Mouse (Mus musculus): Measurements from ENCODE around the gene Acvr1. TPM values are rescaled to one million over a fixed set of nuclear protein-coding genes. Genes with fewer than 3 reads are reported as not detected.

The Acvr1 gene
- polyA plus RNA-seq, 1 experiment from 2014 or later = 5.5 TPM

DNA sequence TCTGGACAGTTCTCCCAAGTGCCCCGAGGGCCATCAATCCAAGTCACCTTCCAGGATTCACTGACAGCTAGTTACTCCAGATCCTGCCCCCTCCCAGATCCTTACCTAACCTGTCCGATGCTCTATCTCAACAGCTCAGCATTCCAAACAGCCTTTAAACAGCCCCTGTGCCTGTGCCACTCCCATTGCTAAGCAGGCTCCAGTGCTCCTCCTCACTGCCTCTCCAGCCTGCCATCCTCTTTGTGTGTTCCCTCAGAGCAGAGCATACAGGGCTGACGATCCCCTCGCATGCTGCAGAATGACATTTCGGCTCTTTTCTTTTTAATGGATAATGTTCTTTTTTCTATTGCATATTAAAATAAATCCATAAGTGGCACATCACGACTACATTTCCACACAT, 17.0 kb downstream of the Acvr1 start:
- no peak for TF ChIP-seq CTCF (IDR thresholded peaks at IDR 0.05; ENCODE audit: low read depth)
- no peaks in the 10 kb centered on the region for H3K36me3 ChIP-seq (ENCODE audit: insufficient read depth, low read length)
- ATAC-seq (replicated peaks; ENCODE audit: low FRiP score, low read depth) (no peak), DNase-seq (ENCODE audit: low spot score) (no peak)
- H3K9me3 ChIP-seq (replicated peaks; ENCODE audit: low read length) = no peaks in the 10 kb centered on the region
- no peak overlapping the region for H3K27ac ChIP-seq
- no peak overlapping the region for H3K9ac ChIP-seq (ENCODE audit: low read depth, low read length)
- H3K4me1 ChIP-seq (replicated peaks; ENCODE audit: insufficient read depth, low read length) = peaks cover 14% of the 10 kb centered on the region
- 59% methylated on average over 6 of the region's 6 CpGs for WGBS
- no peak overlapping the region for H3K4me3 ChIP-seq (replicated peaks; ENCODE audit: low read depth, low read length)
- H3K27me3 ChIP-seq (ENCODE audit: insufficient read depth, low read length) = no peaks in the 10 kb centered on the region
- no peak overlapping the region for H3K4me2 ChIP-seq (ENCODE audit: low read length)

DNA sequence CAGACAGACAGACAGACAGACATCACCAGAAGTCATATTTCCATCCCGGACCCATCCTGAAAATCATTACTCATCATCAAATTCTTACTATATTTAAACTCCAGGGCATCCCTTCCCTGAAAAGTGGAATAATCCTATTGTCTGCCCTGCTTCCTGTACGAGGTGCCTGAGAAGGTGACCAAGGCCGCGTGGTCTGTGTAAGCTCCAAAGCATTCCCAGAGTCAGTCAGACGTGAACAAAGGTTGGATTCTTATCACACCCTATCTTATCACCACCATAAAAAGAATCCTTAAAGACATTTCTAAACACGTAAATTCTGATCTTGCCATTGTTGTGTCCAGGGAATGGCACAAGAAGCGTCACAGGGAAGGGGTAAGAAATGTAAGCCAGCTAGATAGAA, 18.0 kb downstream of the Acvr1 start:
- no peak overlapping the region for H3K4me3 ChIP-seq (replicated peaks; ENCODE audit: low read depth, low read length)
- no peaks in the 10 kb centered on the region for H3K27me3 ChIP-seq (ENCODE audit: insufficient read depth, low read length)
- WGBS = 47% methylated on average over 7 of the region's 7 CpGs
- ATAC-seq (replicated peaks; ENCODE audit: low FRiP score, low read depth) = no peak
- H3K4me2 ChIP-seq (ENCODE audit: low read length) = no peak overlapping the region
- H3K9me3 ChIP-seq (replicated peaks; ENCODE audit: low read length) = no peaks in the 10 kb centered on the region
- no peaks in the 10 kb centered on the region for H3K36me3 ChIP-seq (ENCODE audit: insufficient read depth, low read length)
- H3K9ac ChIP-seq (ENCODE audit: low read depth, low read length) = no peak overlapping the region
- H3K27ac ChIP-seq = no peak overlapping the region
- DNase-seq (ENCODE audit: low spot score) = no peak
- no peak for TF ChIP-seq CTCF (IDR thresholded peaks at IDR 0.05; ENCODE audit: low read depth)
- H3K4me1 ChIP-seq (replicated peaks; ENCODE audit: insufficient read depth, low read length) = peaks cover 14% of the 10 kb centered on the region

- Histone ChIP-seq H3K9me3 (replicated peaks; ENCODE audit: low read length) (no peaks in the 10 kb centered on the region), H3K4me1 (replicated peaks; ENCODE audit: insufficient read depth, low read length) (peaks cover 3% of the 10 kb centered on the region; the same call in 1 of the 2 replicates), H3K4me2 (ENCODE audit: low read length) (no peak overlapping the region), H3K9ac (ENCODE audit: low read depth, low read length) (no peak overlapping the region), H3K36me3 (ENCODE audit: insufficient read depth, low read length) (no peaks in the 10 kb centered on the region), H3K27ac (no peak overlapping the region), H3K27me3 (ENCODE audit: insufficient read depth, low read length) (no peaks in the 10 kb centered on the region), H3K4me3 (replicated peaks; ENCODE audit: low read depth, low read length) (no peak overlapping the region)
- DNase-seq (ENCODE audit: low spot score) (no peak), ATAC-seq (replicated peaks; ENCODE audit: low FRiP score, low read depth) (no peak)
- no peak for TF ChIP-seq CTCF (IDR thresholded peaks at IDR 0.05; ENCODE audit: low read depth)
- 73% methylated on average over 7 of the region's 7 CpGs for WGBS
Observed at GRCm38 (mm10) chr2:58546264-58546663, 20.7 kb downstream of the Acvr1 start.

GRCm38 (mm10) chr2:58544368-58544767, 22.6 kb downstream of the Acvr1 start:
- no peak for TF ChIP-seq CTCF (IDR thresholded peaks at IDR 0.05; ENCODE audit: low read depth)
- ATAC-seq (replicated peaks; ENCODE audit: low FRiP score, low read depth) (no peak), DNase-seq (ENCODE audit: low spot score) (no peak)
- Histone ChIP-seq H3K4me2 (ENCODE audit: low read length) (no peak overlapping the region), H3K4me3 (replicated peaks; ENCODE audit: low read depth, low read length) (no peak overlapping the region), H3K9ac (ENCODE audit: low read depth, low read length) (no peak overlapping the region), H3K9me3 (replicated peaks; ENCODE audit: low read length) (no peaks in the 10 kb centered on the region), H3K27ac (no peak overlapping the region), H3K27me3 (ENCODE audit: insufficient read depth, low read length) (no peaks in the 10 kb centered on the region), H3K36me3 (ENCODE audit: insufficient read depth, low read length) (no peaks in the 10 kb centered on the region), H3K4me1 (replicated peaks; ENCODE audit: insufficient read depth, low read length) (no peaks in the 10 kb centered on the region; the same call in 1 of the 2 replicates)
- 91% methylated on average over 6 of the region's 6 CpGs for WGBS

- Histone ChIP-seq H3K9me3 (replicated peaks; ENCODE audit: low read length) (no peaks in the 10 kb centered on the region), H3K36me3 (ENCODE audit: insufficient read depth, low read length) (no peaks in the 10 kb centered on the region), H3K4me3 (replicated peaks; ENCODE audit: low read depth, low read length) (no peak overlapping the region), H3K27ac (no peak overlapping the region), H3K27me3 (ENCODE audit: insufficient read depth, low read length) (no peaks in the 10 kb centered on the region), H3K9ac (ENCODE audit: low read depth, low read length) (no peak overlapping the region), H3K4me2 (ENCODE audit: low read length) (no peak overlapping the region), H3K4me1 (replicated peaks; ENCODE audit: insufficient read depth, low read length) (no peaks in the 10 kb centered on the region)
- DNase-seq (ENCODE audit: low spot score) = no peak
- ATAC-seq (replicated peaks; ENCODE audit: low FRiP score, low read depth) = no peak
- WGBS = 84% methylated on average over 5 of the region's 5 CpGs
- TF ChIP-seq CTCF (IDR thresholded peaks at IDR 0.05; ENCODE audit: low read depth) = no peak
Observed at GRCm38 (mm10) chr2:58543252-58543651, 23.7 kb downstream of the Acvr1 start.

DNA sequence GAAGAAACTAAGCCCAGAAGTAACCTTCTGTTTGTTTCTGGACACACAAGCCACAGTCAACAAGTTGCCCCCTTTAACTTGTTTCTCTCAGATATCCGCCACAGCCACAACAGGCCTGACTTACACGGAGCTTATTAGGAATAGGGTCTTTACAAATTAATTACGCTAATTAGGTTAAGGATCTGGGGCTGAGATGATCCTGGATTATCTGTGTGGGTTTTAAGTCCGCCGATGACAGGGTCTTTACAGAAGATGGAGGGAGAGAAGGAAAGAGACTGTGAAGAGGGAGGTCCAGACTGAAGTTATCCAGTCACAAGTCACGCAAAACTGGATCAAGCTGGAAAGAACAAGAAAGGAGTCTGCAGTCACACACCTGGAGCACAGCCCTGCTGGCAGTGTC, 28.8 kb downstream of the Acvr1 start:
- ATAC-seq (replicated peaks; ENCODE audit: low FRiP score, low read depth) = no peak
- no peak for TF ChIP-seq CTCF (IDR thresholded peaks at IDR 0.05; ENCODE audit: low read depth)
- H3K4me3 ChIP-seq (replicated peaks; ENCODE audit: low read depth, low read length) = no peak overlapping the region
- WGBS = 92% methylated on average over 6 of the region's 6 CpGs
- DNase-seq (ENCODE audit: low spot score) = no peak
- no peak overlapping the region for H3K4me2 ChIP-seq (ENCODE audit: low read length)
- no peaks in the 10 kb centered on the region for H3K36me3 ChIP-seq (ENCODE audit: insufficient read depth, low read length)
- no peak overlapping the region for H3K27ac ChIP-seq
- peaks cover 12% of the 10 kb centered on the region; the same call in 1 of the 2 replicates for H3K4me1 ChIP-seq (replicated peaks; ENCODE audit: insufficient read depth, low read length)
- no peaks in the 10 kb centered on the region for H3K27me3 ChIP-seq (ENCODE audit: insufficient read depth, low read length)
- H3K9ac ChIP-seq (ENCODE audit: low read depth, low read length) = no peak overlapping the region
- H3K9me3 ChIP-seq (replicated peaks; ENCODE audit: low read length) = no peaks in the 10 kb centered on the region

DNA sequence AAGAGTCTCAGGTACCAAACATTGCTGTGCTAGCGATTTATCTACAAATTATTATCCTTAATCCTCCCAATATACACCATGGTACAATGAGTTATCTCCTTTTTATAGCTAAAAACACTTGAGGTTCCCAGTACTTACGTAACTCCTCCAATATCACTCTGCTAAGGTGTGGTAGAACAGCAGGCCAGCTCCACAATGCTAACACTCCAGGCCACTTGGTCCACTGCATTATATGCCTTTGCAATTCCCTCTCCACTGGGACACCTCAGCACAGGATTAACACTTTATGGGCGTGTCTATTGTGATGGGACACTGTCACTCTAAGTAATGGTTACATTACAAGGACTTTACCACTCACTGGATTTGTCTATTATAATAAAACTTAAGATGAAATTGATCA, 30.2 kb downstream of the Acvr1 start:
- H3K4me2 ChIP-seq (ENCODE audit: low read length) = no peak overlapping the region
- H3K27ac ChIP-seq = no peak overlapping the region
- H3K27me3 ChIP-seq (ENCODE audit: insufficient read depth, low read length) = no peaks in the 10 kb centered on the region
- no peak overlapping the region for H3K4me3 ChIP-seq (replicated peaks; ENCODE audit: low read depth, low read length)
- no peaks in the 10 kb centered on the region for H3K9me3 ChIP-seq (replicated peaks; ENCODE audit: low read length)
- no peak for DNase-seq (ENCODE audit: low spot score)
- no peak for ATAC-seq (replicated peaks; ENCODE audit: low FRiP score, low read depth)
- no peaks in the 10 kb centered on the region for H3K36me3 ChIP-seq (ENCODE audit: insufficient read depth, low read length)
- no peak overlapping the region for H3K9ac ChIP-seq (ENCODE audit: low read depth, low read length)
- WGBS = 92% methylated on average over 3 of the region's 3 CpGs
- peaks cover 16% of the 10 kb centered on the region for H3K4me1 ChIP-seq (replicated peaks; ENCODE audit: insufficient read depth, low read length)
- TF ChIP-seq CTCF (IDR thresholded peaks at IDR 0.05; ENCODE audit: low read depth) = no peak
